Mouse (Mus musculus): ENCODE data around the gene Bphl.

GRCm38 (mm10) chr13:34101247-34101646, 63.9 kb downstream of the Bphl start:
- TF ChIP-seq POLR2A (IDR thresholded peaks at IDR 0.05; ENCODE audit: borderline replicate concordance, low read depth, low read length), result no peak
- TF ChIP-seq CTCF (IDR thresholded peaks at IDR 0.05; ENCODE audit: low read depth, low read length), result no peak
